In the genomic region with DNA sequence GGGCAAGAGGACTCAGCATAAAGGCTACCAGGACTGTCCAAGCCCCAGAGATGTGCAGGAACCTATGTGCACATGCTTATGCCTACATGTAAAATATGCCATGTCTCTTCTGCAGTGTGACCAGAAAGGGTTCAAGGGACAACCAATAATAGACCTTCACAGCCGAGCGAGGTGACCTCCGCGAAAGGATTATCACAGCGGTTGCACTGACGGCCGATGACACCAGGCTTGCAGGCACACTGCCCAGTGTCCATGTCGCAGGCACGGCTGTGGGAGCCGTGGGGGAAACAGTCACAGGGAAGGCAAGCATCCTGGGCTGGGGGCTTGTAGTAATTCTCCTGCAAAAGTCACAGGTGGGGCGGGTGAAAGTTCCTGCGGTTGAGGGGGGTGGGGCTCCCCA, we compare ENCODE assay signal across 13 mouse cellular contexts.
"Had no signal": no experiment of that assay in that cellular context is flagged by ENCODE, and none has a peak within 500 bp of the region (broad histone marks: within the 10 kb centered on the region; RNA-seq: fewer than 3 reads in every experiment).

No protein-coding gene starts in this region.

- H3K27ac ChIP-seq: left cerebral cortex, adult 2 months; limb, embryonic 15.5 days; liver, embryonic 14.5 days; midbrain, embryonic 12.5 days; neural tube, embryonic 13.5 days; stomach, embryonic 15.5 days had no signal

- H3K9me3 ChIP-seq: limb, embryonic 15.5 days; midbrain, embryonic 12.5 days; neural tube, embryonic 13.5 days; stomach, embryonic 15.5 days had no signal

- H3K4me1 ChIP-seq: limb, embryonic 15.5 days; midbrain, embryonic 12.5 days; neural tube, embryonic 13.5 days; stomach, embryonic 15.5 days had no signal

- H3K4me3 ChIP-seq: left cerebral cortex, adult 2 months; limb, embryonic 15.5 days; midbrain, embryonic 12.5 days; neural tube, embryonic 13.5 days; stomach, embryonic 15.5 days had no signal

- H3K36me3 ChIP-seq: stomach, embryonic 15.5 days had no signal

- H3K27me3 ChIP-seq: limb, embryonic 15.5 days; midbrain, embryonic 12.5 days; neural tube, embryonic 13.5 days; stomach, embryonic 15.5 days had no signal

- DNase-seq: kidney, adult 8-10 months; kidney, postnatal 25 days; lung, adult 18-20 months; retina, postnatal 1 day; right cerebral cortex, postnatal 4 days; spleen, adult 18-20 months had no signal

- H3K9ac ChIP-seq: limb, embryonic 15.5 days; liver, embryonic 14.5 days; midbrain, embryonic 12.5 days; neural tube, embryonic 13.5 days; stomach, embryonic 15.5 days had no signal

- H3K4me2 ChIP-seq: limb, embryonic 15.5 days; midbrain, embryonic 12.5 days; neural tube, embryonic 13.5 days; stomach, embryonic 15.5 days had no signal

- ATAC-seq: midbrain, embryonic 16.5 days had no signal
